Mouse (Mus musculus) liver, embryonic 12.5 days (tissue): ENCODE data around the gene Lrrc55. TPM values are rescaled to one million over a fixed set of nuclear protein-coding genes. Genes with fewer than 3 reads are reported as not detected.

Experiments used
- ATAC-seq: fragments of 200-750 bp; cut with Nextera tagmentation; 2 replicates; pipeline ENCODE4 v1.8.0; 2017; ENCODE audit warnings: moderate number of reproducible peaks, mild to moderate bottlenecking, moderate library complexity
- H3K27ac ChIP-seq: fragments of 300-500 bp; sonication (generic); 2 replicates; pipeline ENCODE4 v1.5.1; 2016; ENCODE audit warnings: mild to moderate bottlenecking
- H3K27me3 ChIP-seq: fragments of 300-500 bp; sonication (generic); replicated peaks from 2 replicates; pipeline ENCODE4 v1.6.1; 2016; ENCODE audit warnings: mild to moderate bottlenecking, moderate library complexity
- H3K36me3 ChIP-seq: fragments of 300-500 bp; sonication (generic); 2 replicates; pipeline ENCODE4 v1.6.1; 2016; ENCODE audit warnings: mild to moderate bottlenecking, moderate library complexity
- H3K4me1 ChIP-seq: fragments of 300-500 bp; sonication (generic); 2 replicates; pipeline ENCODE4 v1.6.1; 2016
- H3K4me2 ChIP-seq: fragments of 300-500 bp; sonication (generic); 2 replicates; pipeline ENCODE4 v1.6.1; 2016; ENCODE audit warnings: mild to moderate bottlenecking, moderate library complexity
- H3K4me3 ChIP-seq: fragments of 300-500 bp; sonication (generic); 2 replicates; pipeline ENCODE4 v1.5.1; 2016; ENCODE audit warnings: mild to moderate bottlenecking, moderate library complexity
- H3K9ac ChIP-seq: fragments of 300-500 bp; sonication (generic); 2 replicates; pipeline ENCODE4 v1.6.1; 2016; ENCODE audit warnings: mild to moderate bottlenecking, moderate library complexity
- H3K9me3 ChIP-seq: fragments of 300-500 bp; sonication (generic); replicated peaks from 2 replicates; pipeline ENCODE4 v1.6.1; 2016; ENCODE audit warnings: mild to moderate bottlenecking, moderate library complexity
- WGBS: fragments of 180-500 bp; shearing (Covaris S2); methylation state at CpG from one replicate; pipeline ENCODE4 v1.1.7; 2016; ENCODE audit not compliant: insufficient replicate concordance; 5-methylcytosine and 5-hydroxymethylcytosine counted together
- polyA plus RNA-seq: library from polyadenylated mRNA; unstranded; fragments of >200 nt; fragmentation: Nextera tagmentation; extraction: Ambion mirVana; gene quantifications from 2 replicates; pipeline ENCODE4 v1.2.1, GENCODE M21; 2016

Lrrc55 gene
- polyA plus RNA-seq, 1 experiment from 2014 or later: 0.11 TPM

DNA sequence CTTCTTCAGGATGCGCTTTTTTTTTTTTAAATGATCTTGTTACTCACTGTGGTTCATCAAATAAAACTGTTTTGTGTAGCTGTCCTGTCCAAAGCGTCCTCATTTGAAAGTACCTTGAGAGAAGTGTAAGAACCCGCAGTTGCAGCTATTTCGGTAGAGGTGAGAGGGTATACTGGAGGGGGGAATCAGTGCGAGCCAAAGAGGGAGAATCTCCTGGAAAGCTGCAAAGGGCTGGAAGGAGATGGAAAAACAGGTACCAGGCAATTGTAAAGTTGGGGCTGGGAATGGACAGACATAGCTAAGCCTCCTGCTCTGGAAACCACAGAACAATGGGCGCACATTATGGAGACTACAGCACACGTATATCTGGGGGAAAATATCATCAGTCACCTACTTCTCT is 57.2 kb downstream of the Lrrc55 start:
- 46% methylated on average over 7 of the region's 7 CpGs for WGBS
- H3K4me1 ChIP-seq: peaks cover 8% of the 10 kb centered on the region; the same call in 1 of the 2 replicates
- no peak overlapping the region for H3K4me2 ChIP-seq
- H3K9ac ChIP-seq: no peak overlapping the region
- H3K27me3 ChIP-seq: peaks cover 44% of the 10 kb centered on the region
- no peaks in the 10 kb centered on the region for H3K9me3 ChIP-seq
- H3K27ac ChIP-seq: no peak overlapping the region
- no peaks in the 10 kb centered on the region for H3K36me3 ChIP-seq
- no peak overlapping the region for H3K4me3 ChIP-seq
- no peak for ATAC-seq

DNA sequence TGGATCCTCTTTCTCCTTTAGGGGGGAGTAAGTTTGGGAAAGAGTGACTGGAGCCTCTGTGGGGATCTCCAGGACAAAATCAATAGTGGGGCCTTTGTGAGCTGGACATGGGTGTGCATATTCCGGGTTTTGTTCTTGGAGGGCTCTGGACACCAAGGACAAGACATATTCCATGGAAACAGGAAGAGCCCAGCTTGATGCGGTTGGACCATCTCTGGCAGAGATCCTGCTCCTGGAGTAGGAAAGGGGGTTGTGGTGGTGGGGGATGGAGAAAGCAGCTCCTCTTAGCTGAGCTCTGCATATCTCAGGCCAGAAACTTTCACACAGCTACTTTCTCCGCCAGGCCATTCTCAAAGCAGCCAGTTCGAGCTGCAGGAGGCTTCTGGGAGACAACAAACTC is 57.6 kb downstream of the Lrrc55 start:
- H3K27ac ChIP-seq: no peak overlapping the region
- no peak overlapping the region for H3K9ac ChIP-seq
- H3K27me3 ChIP-seq: peaks cover 46% of the 10 kb centered on the region
- H3K4me1 ChIP-seq: peaks cover 8% of the 10 kb centered on the region; the same call in 1 of the 2 replicates
- no peaks in the 10 kb centered on the region for H3K9me3 ChIP-seq
- WGBS: 26% methylated on average over 4 of the region's 4 CpGs
- H3K4me2 ChIP-seq: no peak overlapping the region
- ATAC-seq: no peak
- no peak overlapping the region for H3K4me3 ChIP-seq
- no peaks in the 10 kb centered on the region for H3K36me3 ChIP-seq

DNA sequence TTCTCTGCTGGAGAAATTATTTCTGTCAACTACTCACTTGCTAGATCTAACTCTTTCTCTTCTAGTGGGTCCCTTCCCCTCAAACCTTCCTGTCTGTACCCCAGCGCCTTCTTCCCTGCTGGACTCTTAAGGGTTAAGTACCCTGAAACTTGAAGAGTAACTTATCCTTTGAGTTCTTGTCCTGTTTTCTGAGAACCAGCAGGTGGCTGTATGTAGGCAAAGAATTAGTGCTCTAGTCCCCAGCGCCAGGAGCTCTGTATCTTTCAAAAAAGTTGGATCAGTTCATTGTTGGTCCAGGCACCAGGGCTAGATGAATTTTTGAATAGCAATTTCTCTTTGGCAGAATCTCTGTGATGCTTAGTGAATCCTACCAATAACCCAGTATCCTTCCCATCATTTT is 58.9 kb downstream of the Lrrc55 start:
- Histone ChIP-seq H3K9ac (no peak overlapping the region), H3K27me3 (peaks cover 53% of the 10 kb centered on the region), H3K27ac (no peak overlapping the region), H3K4me2 (no peak overlapping the region), H3K9me3 (no peaks in the 10 kb centered on the region), H3K4me3 (no peak overlapping the region), H3K36me3 (no peaks in the 10 kb centered on the region), H3K4me1 (peaks cover 8% of the 10 kb centered on the region; the same call in 1 of the 2 replicates)
- no peak for ATAC-seq
- whole genome bisulfite sequencing: 6% methylated on average over 2 of the region's 2 CpGs

DNA sequence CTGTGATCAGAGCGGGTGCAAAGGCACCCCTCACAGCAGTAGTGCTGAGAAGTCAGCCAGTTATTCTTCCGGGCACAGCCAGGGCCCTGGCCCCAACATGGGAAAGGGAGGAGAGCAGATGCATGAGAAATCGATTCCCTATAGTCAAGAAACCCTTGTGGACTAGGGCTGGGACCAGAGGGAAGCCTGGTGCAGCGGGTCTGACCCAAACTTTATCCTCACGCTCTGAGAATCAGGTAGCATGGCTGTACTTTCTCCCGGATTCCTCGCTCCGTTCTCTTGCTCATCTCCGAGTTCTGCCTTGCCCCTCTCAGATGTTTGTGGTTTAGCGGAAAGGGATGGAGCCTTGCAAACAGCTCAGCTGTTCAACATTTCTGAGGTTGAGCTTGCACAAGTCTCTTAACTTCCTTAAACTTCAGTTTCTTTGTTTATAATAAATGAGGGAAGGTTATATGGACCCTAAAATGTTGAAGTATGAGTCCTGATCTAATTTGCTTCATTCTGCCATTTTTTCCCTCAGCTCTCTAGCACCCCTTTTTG is 59.3 kb downstream of the Lrrc55 start:
- Histone ChIP-seq H3K4me3 (peak overlapping the region; percentile 19; the same call in 1 of the 2 replicates), H3K4me2 (peak overlapping the region; percentile 16), H3K27ac (no peak overlapping the region), H3K9me3 (no peaks in the 10 kb centered on the region), H3K27me3 (peaks cover 53% of the 10 kb centered on the region), H3K9ac (no peak overlapping the region), H3K36me3 (no peaks in the 10 kb centered on the region), H3K4me1 (peaks cover 8% of the 10 kb centered on the region; the same call in 1 of the 2 replicates)
- ATAC-seq: no peak
- whole genome bisulfite sequencing: 17% methylated on average over 10 of the region's 10 CpGs

DNA sequence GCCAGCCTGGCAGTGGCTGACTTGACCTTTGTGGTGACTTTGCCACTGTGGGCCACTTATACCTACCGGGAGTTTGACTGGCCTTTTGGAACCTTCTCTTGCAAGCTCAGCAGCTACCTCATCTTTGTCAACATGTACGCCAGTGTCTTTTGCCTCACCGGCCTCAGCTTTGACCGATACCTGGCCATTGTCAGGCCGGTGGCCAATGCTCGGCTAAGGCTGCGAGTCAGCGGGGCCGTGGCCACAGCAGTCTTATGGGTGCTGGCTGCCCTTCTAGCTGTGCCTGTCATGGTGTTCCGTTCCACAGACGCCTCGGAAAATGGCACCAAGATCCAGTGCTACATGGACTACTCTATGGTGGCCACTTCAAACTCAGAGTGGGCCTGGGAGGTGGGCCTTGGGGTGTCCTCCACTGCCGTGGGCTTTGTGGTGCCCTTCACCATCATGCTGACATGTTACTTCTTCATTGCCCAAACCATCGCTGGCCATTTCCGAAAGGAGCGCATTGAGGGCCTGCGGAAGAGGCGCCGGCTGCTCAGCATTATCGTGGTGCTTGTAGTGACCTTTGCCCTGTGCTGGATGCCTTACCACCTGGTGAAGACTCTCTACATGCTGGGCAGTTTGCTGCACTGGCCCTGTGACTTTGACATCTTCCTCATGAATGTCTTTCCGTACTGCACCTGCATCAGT is 60.0 kb downstream of the Lrrc55 start:
- peaks cover 12% of the 10 kb centered on the region for H3K4me1 ChIP-seq
- H3K27me3 ChIP-seq: peaks cover 53% of the 10 kb centered on the region
- ATAC-seq: no peak
- peak overlapping the region; percentile 19; the same call in 1 of the 2 replicates for H3K4me3 ChIP-seq
- H3K36me3 ChIP-seq: no peaks in the 10 kb centered on the region
- H3K9me3 ChIP-seq: no peaks in the 10 kb centered on the region
- H3K9ac ChIP-seq: no peak overlapping the region
- H3K27ac ChIP-seq: no peak overlapping the region
- whole genome bisulfite sequencing: 43% methylated on average over 21 of the region's 21 CpGs
- H3K4me2 ChIP-seq: peak overlapping the region; percentile 16

DNA sequence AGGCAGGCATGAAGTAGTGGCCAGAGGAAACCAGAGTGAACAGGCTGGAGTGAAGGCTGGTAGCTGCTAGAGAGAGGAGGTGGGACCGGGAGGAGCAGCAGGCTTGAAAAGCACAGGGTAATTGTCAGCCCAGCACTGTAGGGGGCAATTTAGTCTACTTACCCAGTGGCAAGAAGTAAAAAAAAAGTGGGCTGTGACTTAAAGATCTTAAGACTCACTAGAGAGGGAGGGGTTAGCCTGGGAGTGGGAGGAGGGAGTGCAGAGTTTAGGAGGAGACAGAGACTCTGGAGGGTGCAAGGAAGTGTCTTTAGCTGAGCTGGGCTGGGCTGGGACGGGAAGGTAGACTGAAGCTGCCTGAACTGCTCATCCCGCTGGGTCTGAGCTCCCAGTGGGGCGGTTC is 60.9 kb downstream of the Lrrc55 start, which contains the start of gene Aplnr:
TSS of gene Aplnr (plus strand) at position 137 of the 400 bp plus-strand sequence.
- H3K9ac ChIP-seq: no peak within 1 kb of the TSS
- ATAC-seq: no peak
- 15% methylated on average over 4 of the region's 4 CpGs for WGBS
- H3K4me1 ChIP-seq: peaks cover 21% of the 10 kb centered on the region
- H3K9me3 ChIP-seq: no peaks in the 10 kb centered on the region
- H3K36me3 ChIP-seq: no peaks in the 10 kb centered on the region
- no peak within 1 kb of the TSS for H3K27ac ChIP-seq
- H3K4me2 ChIP-seq: 0 out of 2 replicates have a peak within 1 kb of the TSS, but pooled peaks have one; percentile 16
- peaks cover 53% of the 10 kb centered on the region for H3K27me3 ChIP-seq
- H3K4me3 ChIP-seq: no peak within 1 kb of the TSS

DNA sequence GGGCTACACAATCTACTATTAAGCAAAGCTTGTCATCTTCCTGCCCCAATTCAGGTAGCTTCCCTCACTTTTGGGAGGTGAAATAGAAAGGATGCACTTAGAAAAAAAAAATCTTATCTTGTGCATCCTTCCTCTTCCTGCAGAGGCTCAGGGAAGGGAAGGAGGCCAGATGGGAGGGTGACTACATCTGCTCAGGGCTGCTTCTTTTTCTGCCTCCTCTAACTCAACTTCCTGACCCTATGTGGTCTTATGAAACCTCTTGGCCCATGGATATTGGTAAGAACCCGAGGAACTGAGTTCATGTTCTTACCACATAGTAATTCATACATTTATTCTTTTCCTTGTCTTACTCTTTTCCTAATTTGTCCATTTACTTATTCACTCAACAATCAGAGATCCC is 61.9 kb downstream of the Lrrc55 start:
- Histone ChIP-seq H3K36me3 (no peaks in the 10 kb centered on the region), H3K27ac (no peak overlapping the region), H3K4me3 (no peak overlapping the region), H3K9ac (no peak overlapping the region), H3K9me3 (no peaks in the 10 kb centered on the region), H3K4me1 (peaks cover 23% of the 10 kb centered on the region), H3K27me3 (peaks cover 53% of the 10 kb centered on the region), H3K4me2 (no peak overlapping the region)
- WGBS: 0% methylated on average over 1 of the region's 1 CpGs
- ATAC-seq: no peak

DNA sequence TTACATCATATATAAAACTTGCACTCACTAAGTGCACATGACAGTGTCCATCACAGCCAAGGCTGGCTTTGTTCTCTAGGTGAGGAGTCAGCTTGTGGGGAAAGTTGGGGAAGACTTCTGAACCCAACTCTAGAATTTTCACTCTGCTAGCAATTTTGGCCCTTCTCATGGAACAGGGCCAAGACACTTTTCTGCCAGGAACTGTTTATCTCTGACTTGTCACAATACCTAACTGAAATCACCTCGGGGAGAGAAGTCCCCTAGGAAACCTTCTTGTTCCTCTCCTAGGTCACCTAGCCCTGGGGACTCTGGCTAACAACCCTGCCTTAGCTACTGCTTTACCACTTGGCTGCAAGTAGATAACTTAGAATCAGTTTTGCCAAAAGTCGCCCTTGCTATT is 64.8 kb downstream of the Lrrc55 start:
- 22% methylated on average over 2 of the region's 2 CpGs for WGBS
- H3K36me3 ChIP-seq: no peaks in the 10 kb centered on the region
- H3K27ac ChIP-seq: no peak overlapping the region
- no peak overlapping the region for H3K4me3 ChIP-seq
- H3K4me1 ChIP-seq: peaks cover 24% of the 10 kb centered on the region
- H3K4me2 ChIP-seq: no peak overlapping the region
- peaks cover 30% of the 10 kb centered on the region for H3K27me3 ChIP-seq
- ATAC-seq: no peak
- no peak overlapping the region for H3K9ac ChIP-seq
- no peaks in the 10 kb centered on the region for H3K9me3 ChIP-seq

DNA sequence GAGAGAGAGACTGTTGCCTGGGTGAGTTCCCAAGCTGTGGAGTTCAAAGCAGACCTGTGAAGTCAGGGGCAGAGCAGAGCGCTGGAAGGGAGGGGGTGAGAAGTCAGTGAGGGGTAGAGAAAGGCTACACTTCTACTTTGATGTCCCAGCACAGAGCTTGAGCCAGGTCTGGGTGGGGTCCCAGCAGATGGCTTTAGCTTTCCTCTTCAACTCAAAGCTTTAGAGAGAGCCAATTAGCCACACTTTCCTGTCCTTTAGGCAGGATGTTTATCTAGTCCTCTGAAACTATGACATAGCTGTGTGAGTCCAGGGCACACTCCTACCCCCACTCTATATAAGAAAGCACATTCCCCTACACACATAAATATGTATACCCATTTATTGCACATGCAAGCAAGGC is 65.3 kb downstream of the Lrrc55 start:
- H3K27ac ChIP-seq: no peak overlapping the region
- 22% methylated on average over 1 of the region's 1 CpGs for WGBS
- no peaks in the 10 kb centered on the region for H3K9me3 ChIP-seq
- H3K36me3 ChIP-seq: no peaks in the 10 kb centered on the region
- H3K4me2 ChIP-seq: no peak overlapping the region
- peaks cover 24% of the 10 kb centered on the region for H3K4me1 ChIP-seq
- H3K9ac ChIP-seq: no peak overlapping the region
- peak; percentile 46; the same call in 1 of the 2 replicates for ATAC-seq
- no peak overlapping the region for H3K4me3 ChIP-seq
- peaks cover 25% of the 10 kb centered on the region for H3K27me3 ChIP-seq

DNA sequence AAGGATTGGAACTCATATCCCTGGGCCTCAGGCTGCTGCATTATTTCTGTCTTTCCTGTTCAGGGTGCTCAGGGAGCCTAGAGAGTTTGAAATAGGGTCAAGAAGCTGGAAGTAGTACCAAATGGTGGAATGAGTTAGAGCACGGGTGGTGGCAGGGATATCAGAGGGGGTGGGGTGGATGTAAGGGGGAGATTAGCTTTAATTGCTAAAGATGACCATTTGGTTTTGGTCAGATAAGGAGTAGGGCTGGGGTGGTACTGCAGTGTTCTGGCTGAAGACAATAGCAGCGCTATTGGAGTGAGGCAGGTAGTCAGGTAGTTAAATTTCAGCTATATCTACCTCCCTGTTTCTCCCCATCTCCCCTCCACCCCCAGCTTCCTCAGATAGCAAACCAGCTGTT is 65.8 kb downstream of the Lrrc55 start:
- 5% methylated on average over 2 of the region's 2 CpGs for WGBS
- Histone ChIP-seq H3K27me3 (peaks cover 20% of the 10 kb centered on the region), H3K9ac (no peak overlapping the region), H3K9me3 (no peaks in the 10 kb centered on the region), H3K4me1 (peaks cover 24% of the 10 kb centered on the region), H3K4me3 (no peak overlapping the region), H3K4me2 (peak overlapping the region; percentile 24), H3K36me3 (no peaks in the 10 kb centered on the region), H3K27ac (no peak overlapping the region)
- peak; percentile 78 for ATAC-seq

DNA sequence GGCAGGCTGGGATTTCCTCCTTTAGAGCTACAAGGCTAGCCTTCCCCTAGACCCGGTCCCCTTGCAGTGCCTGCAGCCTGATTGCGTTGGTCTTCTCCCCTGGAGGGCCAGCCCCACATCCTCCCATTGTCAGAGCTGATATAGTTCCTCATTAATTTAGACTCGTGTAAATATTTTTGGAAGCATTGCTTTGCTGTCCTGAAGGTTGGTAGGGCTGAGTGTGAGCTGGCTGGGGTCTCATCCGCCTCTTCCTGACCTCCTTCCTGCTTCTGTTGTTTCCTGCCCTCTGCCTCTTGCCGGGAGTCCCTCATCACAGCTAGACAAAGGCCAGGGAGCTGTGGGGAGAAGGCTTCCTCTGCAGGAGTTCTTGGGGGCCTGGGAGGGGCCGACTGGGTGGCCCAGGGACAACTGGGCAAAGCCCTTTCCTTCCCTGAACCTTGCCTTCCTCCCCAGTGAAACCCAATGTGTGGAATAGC is 67.5 kb downstream of the Lrrc55 start:
- Histone ChIP-seq H3K4me3 (no peak overlapping the region), H3K4me1 (peaks cover 24% of the 10 kb centered on the region), H3K9me3 (no peaks in the 10 kb centered on the region), H3K27ac (peak overlapping the region; percentile 67), H3K36me3 (no peaks in the 10 kb centered on the region), H3K27me3 (peaks cover 7% of the 10 kb centered on the region; the same call in 1 of the 2 replicates), H3K4me2 (no peak overlapping the region), H3K9ac (no peak overlapping the region)
- 26% methylated on average over 6 of the region's 6 CpGs for WGBS
- ATAC-seq: peak; percentile 46

DNA sequence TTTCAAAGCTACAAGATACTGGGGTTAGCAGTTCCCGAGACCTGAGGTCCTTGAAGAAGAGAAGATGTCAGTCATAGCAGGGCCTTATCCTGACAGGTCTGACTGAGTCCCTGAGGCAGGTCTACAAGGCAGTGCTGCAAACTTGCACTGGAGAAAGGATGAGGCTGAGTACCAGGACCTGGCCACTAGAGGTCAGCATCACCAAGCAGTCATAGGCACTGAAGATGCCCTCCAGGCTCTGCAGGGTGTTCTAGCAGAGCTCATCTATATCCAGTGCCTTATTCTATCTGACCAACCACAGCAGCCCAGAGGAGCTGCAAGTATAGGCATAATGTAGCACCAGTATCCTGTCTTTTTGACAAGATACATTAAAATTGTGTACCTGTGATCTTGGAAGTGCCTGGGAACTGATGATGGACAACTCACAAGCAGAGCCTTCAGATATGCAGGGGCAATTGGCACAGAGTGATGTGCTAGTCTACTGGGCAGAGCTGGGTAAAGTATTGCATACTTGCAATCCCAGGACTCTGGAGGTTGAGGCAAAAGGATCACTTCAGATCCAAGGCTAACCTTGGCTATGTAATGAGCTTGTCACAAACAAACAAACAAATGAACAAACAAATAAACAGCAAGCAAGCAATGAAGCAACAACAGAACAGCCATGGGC is 73.0 kb downstream of the Lrrc55 start:
- H3K36me3 ChIP-seq: no peaks in the 10 kb centered on the region
- ATAC-seq: peak; percentile 59; the same call in 1 of the 2 replicates
- H3K9ac ChIP-seq: no peak overlapping the region
- no peak overlapping the region for H3K27ac ChIP-seq
- H3K4me1 ChIP-seq: no peaks in the 10 kb centered on the region
- H3K4me3 ChIP-seq: no peak overlapping the region
- 11% methylated on average over 1 of the region's 1 CpGs for WGBS
- no peak overlapping the region for H3K4me2 ChIP-seq
- no peaks in the 10 kb centered on the region for H3K27me3 ChIP-seq
- no peaks in the 10 kb centered on the region for H3K9me3 ChIP-seq
